Mouse (Mus musculus): Measurements from ENCODE around the gene Vps9d1. TPM values are rescaled to one million over a fixed set of nuclear protein-coding genes. Genes with fewer than 3 reads are reported as not detected.

Vps9d1 gene
- polyA plus RNA-seq, 2 experiments: 27.4 to 86.1 TPM

DNA sequence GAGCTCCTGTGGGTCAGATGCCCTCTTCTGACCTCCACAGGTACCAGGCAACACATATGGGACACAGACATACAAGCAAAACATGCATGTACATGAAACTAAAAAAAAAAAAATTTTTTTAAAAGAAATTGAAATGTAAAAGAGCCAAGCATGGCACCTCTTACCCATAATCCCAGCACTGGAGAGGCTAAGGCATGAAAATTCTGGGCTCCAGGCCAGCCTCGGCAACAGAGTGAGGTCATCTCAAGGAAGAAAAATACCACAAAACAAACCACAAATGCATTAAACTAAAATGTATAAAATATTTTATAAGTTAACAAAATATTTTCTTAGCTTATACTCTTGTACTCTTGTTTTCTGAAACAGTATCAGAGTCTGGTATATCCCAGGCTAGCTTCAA is 33.2 kb downstream of the Vps9d1 start:
- Histone ChIP-seq H3K36me3 (ENCODE audit: control insufficient read depth, insufficient read depth, low read length) (no peaks in the 10 kb centered on the region), H3K9me3 (ENCODE audit: control insufficient read depth, low read length) (no peaks in the 10 kb centered on the region), H3K9ac (ENCODE audit: low read depth, low read length, severe bottlenecking) (no peak overlapping the region), H3K27ac (replicated peaks; ENCODE audit: low read depth, low read length) (no peak overlapping the region), H3K27me3 (ENCODE audit: control insufficient read depth, insufficient read depth, low read length) (no peaks in the 10 kb centered on the region), H3K4me3 (replicated peaks; ENCODE audit: low read length) (no peak overlapping the region), H3K4me1 (ENCODE audit: control insufficient read depth, insufficient read depth, low read length) (peaks cover 7% of the 10 kb centered on the region), H3K4me2 (replicated peaks; ENCODE audit: low read depth, low read length, severe bottlenecking) (no peak overlapping the region)
- DNase-seq (ENCODE audit: low spot score) (no peak), ATAC-seq (ENCODE audit: low FRiP score, low read depth) (no peak)
- TF ChIP-seq POLR2A (IDR thresholded peaks at IDR 0.05; ENCODE audit: borderline replicate concordance, extremely low read depth, insufficient read depth, insufficient read length): no peak
- WGBS: 50% methylated on average over 1 of the region's 1 CpGs

- Histone ChIP-seq H3K36me3 (ENCODE audit: control insufficient read depth, insufficient read depth, low read length) (0 out of 2 replicates have a peak, but pooled peaks cover 1% of the 10 kb centered on the region), H3K9me3 (ENCODE audit: control insufficient read depth, low read length) (no peaks in the 10 kb centered on the region), H3K4me1 (ENCODE audit: control insufficient read depth, insufficient read depth, low read length) (peaks cover 14% of the 10 kb centered on the region), H3K4me2 (replicated peaks; ENCODE audit: low read depth, low read length, severe bottlenecking) (no peak overlapping the region), H3K27ac (replicated peaks; ENCODE audit: low read depth, low read length) (no peak overlapping the region), H3K4me3 (replicated peaks; ENCODE audit: low read length) (no peak overlapping the region), H3K27me3 (ENCODE audit: control insufficient read depth, insufficient read depth, low read length) (no peaks in the 10 kb centered on the region), H3K9ac (ENCODE audit: low read depth, low read length, severe bottlenecking) (no peak overlapping the region)
- DNase-seq (ENCODE audit: low spot score) (no peak), ATAC-seq (ENCODE audit: low FRiP score, low read depth) (no peak)
- 86% methylated on average over 3 of the region's 3 CpGs for WGBS
- TF ChIP-seq POLR2A (IDR thresholded peaks at IDR 0.05; ENCODE audit: borderline replicate concordance, extremely low read depth, insufficient read depth, insufficient read length): no peak
Measured at GRCm38 (mm10) chr8:123215430-123215829, 38.7 kb downstream of the Vps9d1 start.

DNA sequence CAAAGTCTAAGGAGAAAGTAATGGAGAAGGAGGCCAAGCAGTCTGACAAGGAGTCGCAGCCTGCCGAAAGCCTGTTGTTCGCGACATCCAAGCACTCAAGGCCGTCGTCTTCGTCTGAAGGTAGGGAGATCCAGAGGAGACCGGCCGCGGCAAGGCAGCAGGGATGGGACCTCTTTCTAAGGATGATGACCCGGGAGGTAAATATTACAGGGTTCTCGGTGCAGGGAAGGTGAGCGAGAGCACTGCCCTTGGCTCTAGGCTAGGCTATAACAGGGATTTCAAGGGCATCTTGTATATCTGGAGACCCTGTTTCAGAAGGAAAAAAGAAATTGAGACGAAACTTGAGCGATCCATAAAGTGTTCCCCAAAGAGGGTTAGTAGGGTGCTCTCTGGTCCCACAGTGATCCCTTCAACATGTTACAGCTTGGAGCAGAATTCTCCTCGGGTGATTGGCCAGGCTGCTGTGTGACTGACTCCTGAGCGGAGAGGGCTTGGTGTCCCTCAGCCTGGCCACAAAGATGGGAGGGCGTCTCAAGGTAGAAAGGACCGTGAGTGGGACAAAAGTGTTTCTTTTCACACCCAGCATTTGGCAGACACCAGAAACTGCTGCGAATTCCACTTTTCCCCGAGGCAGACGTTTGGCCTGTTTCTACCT is 40.9 kb downstream of the Vps9d1 start:
- DNase-seq (ENCODE audit: low spot score) (no peak), ATAC-seq (ENCODE audit: low FRiP score, low read depth) (no peak)
- no peak for TF ChIP-seq POLR2A (IDR thresholded peaks at IDR 0.05; ENCODE audit: borderline replicate concordance, extremely low read depth, insufficient read depth, insufficient read length)
- Histone ChIP-seq H3K9me3 (ENCODE audit: control insufficient read depth, low read length) (no peaks in the 10 kb centered on the region), H3K4me1 (ENCODE audit: control insufficient read depth, insufficient read depth, low read length) (peaks cover 14% of the 10 kb centered on the region), H3K4me2 (replicated peaks; ENCODE audit: low read depth, low read length, severe bottlenecking) (peak overlapping the region; percentile 87), H3K36me3 (ENCODE audit: control insufficient read depth, insufficient read depth, low read length) (peaks cover 23% of the 10 kb centered on the region), H3K9ac (ENCODE audit: low read depth, low read length, severe bottlenecking) (peak overlapping the region; percentile 86), H3K27ac (replicated peaks; ENCODE audit: low read depth, low read length) (no peak overlapping the region), H3K4me3 (replicated peaks; ENCODE audit: low read length) (peak overlapping the region; percentile 68), H3K27me3 (ENCODE audit: control insufficient read depth, insufficient read depth, low read length) (no peaks in the 10 kb centered on the region)
- 11% methylated on average over 22 of the region's 22 CpGs for WGBS

- Histone ChIP-seq H3K9me3 (ENCODE audit: control insufficient read depth, low read length) (no peaks in the 10 kb centered on the region), H3K27me3 (ENCODE audit: control insufficient read depth, insufficient read depth, low read length) (no peaks in the 10 kb centered on the region), H3K4me3 (replicated peaks; ENCODE audit: low read length) (peak within 1 kb of the TSS; percentile 68), H3K4me2 (replicated peaks; ENCODE audit: low read depth, low read length, severe bottlenecking) (peak within 1 kb of the TSS; percentile 87), H3K27ac (replicated peaks; ENCODE audit: low read depth, low read length) (no peak within 1 kb of the TSS), H3K4me1 (ENCODE audit: control insufficient read depth, insufficient read depth, low read length) (peaks cover 14% of the 10 kb centered on the region), H3K36me3 (ENCODE audit: control insufficient read depth, insufficient read depth, low read length) (peaks cover 30% of the 10 kb centered on the region), H3K9ac (ENCODE audit: low read depth, low read length, severe bottlenecking) (peak within 1 kb of the TSS; percentile 86)
- DNase-seq (ENCODE audit: low spot score) (peak; percentile 90), ATAC-seq (ENCODE audit: low FRiP score, low read depth) (peak; percentile 95)
- peak; percentile 61; the same call in 1 of the 2 replicates for TF ChIP-seq POLR2A (IDR thresholded peaks at IDR 0.05; ENCODE audit: borderline replicate concordance, extremely low read depth, insufficient read depth, insufficient read length)
- WGBS: under 1% methylated on average over 65 of the region's 76 CpGs
Measured at GRCm38 (mm10) chr8:123212321-123213117, 41.6 kb downstream of the Vps9d1 start, which contains the start of the genes Chmp1a and Spata33. Gene Chmp1a, minus strand, starts transcription at chr8:123212763. Gene Spata33, plus strand, starts transcription at chr8:123212832.

- H3K36me3 ChIP-seq (ENCODE audit: control insufficient read depth, insufficient read depth, low read length): peaks cover 37% of the 10 kb centered on the region
- H3K4me1 ChIP-seq (ENCODE audit: control insufficient read depth, insufficient read depth, low read length): peaks cover 14% of the 10 kb centered on the region
- no peak overlapping the region for H3K27ac ChIP-seq (replicated peaks; ENCODE audit: low read depth, low read length)
- peak overlapping the region; percentile 68 for H3K4me3 ChIP-seq (replicated peaks; ENCODE audit: low read length)
- ATAC-seq (ENCODE audit: low FRiP score, low read depth) (no peak), DNase-seq (ENCODE audit: low spot score) (no peak)
- H3K27me3 ChIP-seq (ENCODE audit: control insufficient read depth, insufficient read depth, low read length): no peaks in the 10 kb centered on the region
- WGBS: 40% methylated on average over 10 of the region's 10 CpGs
- peak overlapping the region; percentile 86 for H3K9ac ChIP-seq (ENCODE audit: low read depth, low read length, severe bottlenecking)
- no peaks in the 10 kb centered on the region for H3K9me3 ChIP-seq (ENCODE audit: control insufficient read depth, low read length)
- no peak for TF ChIP-seq POLR2A (IDR thresholded peaks at IDR 0.05; ENCODE audit: borderline replicate concordance, extremely low read depth, insufficient read depth, insufficient read length)
- peak overlapping the region; percentile 87 for H3K4me2 ChIP-seq (replicated peaks; ENCODE audit: low read depth, low read length, severe bottlenecking)
Measured at GRCm38 (mm10) chr8:123211876-123212275, 42.3 kb downstream of the Vps9d1 start.
